Mouse (Mus musculus): ENCODE data around the gene Hspa4l.

Hspa4l gene

GRCm38 (mm10) chr3:40744024-40744835, at the start of gene Hspa4l:
Gene Hspa4l, plus strand, starts transcription at chr3:40744495.
- DNase-seq (ENCODE audit: low read depth, low spot score), result no peak

GRCm38 (mm10) chr3:40695162-40695561, 49.1 kb upstream of the Hspa4l start:
- no peak for DNase-seq (ENCODE audit: low read depth, low spot score)

- DNase-seq (ENCODE audit: low read depth, low spot score), result no peak
Observed at GRCm38 (mm10) chr3:40698834-40699233, 45.5 kb upstream of the Hspa4l start.

DNA sequence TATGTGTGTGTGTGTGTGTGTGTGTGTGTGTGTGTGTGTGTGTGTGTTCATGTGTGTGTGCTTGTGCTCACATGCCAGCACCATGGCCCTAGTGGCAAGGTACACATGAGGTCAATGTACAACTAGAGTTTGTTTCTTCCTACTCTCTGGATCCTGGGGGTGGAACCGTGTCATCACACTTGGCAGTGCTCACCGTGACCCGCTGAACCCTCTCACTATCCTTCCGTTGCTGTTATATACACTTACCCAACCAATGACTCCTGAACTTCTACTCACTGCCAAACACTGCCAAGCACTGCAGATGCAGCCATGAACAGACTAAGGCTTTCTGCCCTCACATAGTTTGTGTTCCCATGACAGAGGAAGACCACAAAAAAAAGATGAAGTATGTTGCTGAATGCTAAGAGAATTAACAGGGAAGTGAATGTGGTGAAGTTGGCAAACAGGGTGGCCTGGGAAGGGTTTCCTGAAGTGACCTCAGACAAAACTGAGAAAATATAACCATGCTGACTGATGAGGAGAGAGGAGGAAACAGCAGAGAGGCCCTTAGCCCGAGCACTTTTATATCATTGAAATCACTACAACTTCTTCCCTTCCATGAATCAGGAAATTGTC, 39.4 kb upstream of the Hspa4l start:
- DNase-seq (ENCODE audit: low read depth, low spot score), result no peak

GRCm38 (mm10) chr3:40708655-40709054, 35.6 kb upstream of the Hspa4l start, which contains the start of gene Slc25a31:
Gene Slc25a31, plus strand, starts transcription at chr3:40708855.
- DNase-seq (ENCODE audit: low read depth, low spot score), result no peak

- DNase-seq (ENCODE audit: low read depth, low spot score), result no peak
Observed at GRCm38 (mm10) chr3:40716056-40716455, 28.2 kb upstream of the Hspa4l start.

DNA sequence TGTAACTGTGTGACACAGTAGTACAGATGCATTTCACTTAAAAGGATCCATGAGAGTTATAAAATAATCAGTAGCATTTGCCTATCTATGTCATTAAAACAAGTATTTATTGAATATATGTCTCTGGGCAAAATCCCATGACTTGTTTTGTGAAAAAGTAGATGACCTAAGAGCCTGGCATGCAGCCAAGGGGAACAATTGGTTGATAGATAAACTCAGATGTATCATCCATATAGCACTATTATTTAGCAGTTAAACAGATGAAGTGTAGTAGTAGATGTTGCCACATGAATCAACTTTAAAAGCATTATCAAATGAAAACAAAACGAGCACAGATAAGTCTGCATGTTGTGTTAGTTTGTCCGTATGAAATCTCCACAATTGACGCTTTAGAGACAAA, 25.3 kb upstream of the Hspa4l start:
- DNase-seq (ENCODE audit: low read depth, low spot score), result no peak

DNA sequence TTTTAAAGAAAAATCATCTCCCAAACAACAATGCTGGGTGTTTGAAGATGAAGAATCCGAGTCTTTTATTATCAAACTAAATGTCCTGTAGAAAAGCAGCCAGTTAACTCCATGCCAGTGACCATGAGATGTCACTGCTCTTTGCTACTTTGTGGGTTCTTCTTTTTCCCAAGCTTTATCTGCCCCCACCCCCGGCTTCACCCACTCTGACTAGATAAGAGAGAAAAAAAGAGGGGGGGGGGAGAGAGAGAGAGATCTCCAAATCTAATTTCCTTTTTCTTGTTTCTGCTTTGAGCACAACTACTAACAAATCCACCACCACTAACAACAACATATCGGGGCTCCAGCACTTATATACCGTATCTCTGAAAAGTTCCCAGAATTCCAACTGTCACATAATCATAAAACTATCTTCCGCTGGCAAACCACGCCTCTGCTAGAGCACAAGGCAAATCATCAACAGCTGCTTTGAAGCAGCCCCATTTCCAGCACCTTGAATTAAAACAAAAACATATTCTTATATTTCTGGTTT, 5.8 kb upstream of the Hspa4l start:
- DNase-seq (ENCODE audit: low read depth, low spot score), result no peak

GRCm38 (mm10) chr3:40744836-40745660, 753 bp downstream of the Hspa4l start:
- DNase-seq (ENCODE audit: low read depth, low spot score), result peak; percentile 61

DNA sequence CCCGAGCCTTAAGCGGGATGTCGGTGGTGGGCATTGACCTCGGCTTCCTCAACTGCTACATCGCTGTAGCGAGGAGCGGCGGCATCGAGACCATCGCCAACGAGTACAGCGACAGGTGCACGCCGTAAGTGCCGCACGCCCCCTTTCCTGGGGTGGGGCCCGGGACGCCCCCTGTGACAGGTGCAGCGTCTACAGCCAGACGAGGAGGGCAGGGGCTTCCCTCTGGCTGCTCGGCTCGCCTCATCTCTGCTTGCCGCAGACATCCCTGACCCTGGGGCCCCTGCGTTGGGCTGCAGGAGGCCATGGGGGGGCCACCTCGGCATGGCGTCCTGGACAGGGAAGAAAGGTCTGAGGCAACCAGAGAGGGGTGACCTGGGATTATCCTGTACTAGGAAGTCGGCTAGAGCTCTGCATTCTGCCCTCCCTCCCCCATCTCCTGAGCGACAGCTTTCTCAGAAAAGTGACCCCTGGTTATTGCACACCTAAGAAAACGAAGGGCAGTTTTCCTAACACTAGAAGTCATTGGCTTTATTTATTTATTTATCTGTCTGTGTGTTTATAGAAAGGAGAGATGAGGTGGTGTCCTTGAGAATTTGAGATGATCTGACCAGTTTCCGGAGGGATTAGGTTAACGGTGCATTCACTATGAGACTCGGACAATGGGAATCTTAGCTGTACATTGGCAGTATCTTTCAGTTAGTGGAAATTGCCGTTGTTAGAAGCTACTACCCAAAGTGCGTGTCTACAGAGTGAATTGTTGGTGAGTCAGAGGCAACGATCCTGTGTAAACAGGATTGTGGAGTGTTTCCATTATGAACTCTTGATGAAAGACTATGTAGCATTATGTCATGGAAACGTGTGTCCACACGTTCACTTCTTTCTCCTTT, 1.6 kb downstream of the Hspa4l start:
- DNase-seq (ENCODE audit: low read depth, low spot score), result no peak

- no peak for DNase-seq (ENCODE audit: low read depth, low spot score)
Observed at GRCm38 (mm10) chr3:40760746-40761145, 16.5 kb downstream of the Hspa4l start.

DNA sequence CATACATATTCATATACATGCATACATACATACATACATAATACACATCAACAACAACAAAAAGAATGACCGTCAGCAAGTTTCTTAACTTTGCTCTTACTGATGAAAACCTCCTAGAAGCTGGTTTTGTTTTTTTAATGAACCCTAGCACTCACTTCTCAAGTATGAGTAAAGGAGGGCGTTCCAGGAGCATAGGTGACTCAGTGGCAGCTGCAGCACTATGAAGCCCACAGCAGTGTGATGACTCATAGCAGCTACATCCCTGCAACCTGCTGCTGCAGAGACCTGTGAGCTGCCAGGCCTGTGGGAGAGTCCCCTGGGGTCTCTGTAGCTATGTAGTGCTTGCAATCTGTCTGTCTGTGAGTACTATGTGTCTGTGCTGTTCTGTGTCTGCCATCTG, 17.0 kb downstream of the Hspa4l start:
- no peak for DNase-seq (ENCODE audit: low read depth, low spot score)

DNA sequence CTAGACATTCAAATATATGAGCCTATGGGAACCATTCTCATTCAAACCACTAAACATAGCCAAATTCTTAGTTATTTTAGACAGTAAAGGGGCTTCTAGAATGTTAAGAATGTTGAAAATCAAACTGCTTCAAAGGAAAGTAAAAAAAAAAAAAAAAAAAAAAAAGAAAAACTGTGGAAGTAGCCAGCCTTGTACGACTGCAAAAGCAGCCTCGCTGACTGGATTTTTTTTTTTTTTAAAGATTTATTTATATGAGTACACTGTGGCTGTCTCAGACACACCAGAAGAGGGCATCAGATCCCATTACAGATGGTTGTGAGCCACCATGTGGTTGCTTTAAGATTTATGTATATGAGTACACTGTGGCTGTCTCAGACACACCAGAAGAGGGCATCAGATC, 49.5 kb downstream of the Hspa4l start:
- no peak for DNase-seq (ENCODE audit: low read depth, low spot score)

GRCm38 (mm10) chr3:40798054-40798453, 53.8 kb downstream of the Hspa4l start:
- no peak for DNase-seq (ENCODE audit: low read depth, low spot score)

DNA sequence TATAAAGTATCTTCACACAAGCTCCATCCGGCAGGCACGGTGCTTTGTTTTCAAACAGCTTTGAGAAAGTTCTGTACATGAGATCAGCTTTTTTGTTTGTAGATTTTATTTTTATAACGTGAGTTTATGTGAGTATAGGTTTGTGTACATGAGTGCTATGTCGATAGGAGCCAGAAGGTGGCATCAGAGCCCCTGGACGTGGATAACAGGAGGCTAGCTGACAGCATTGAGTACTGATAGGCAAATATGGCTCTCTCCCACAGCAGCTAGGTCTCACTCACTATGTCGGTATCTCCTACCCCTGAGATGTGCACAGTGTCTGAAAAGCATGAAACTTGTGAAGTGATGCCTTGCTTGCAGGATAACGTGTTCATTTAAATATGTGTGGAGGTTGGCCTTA, 54.2 kb downstream of the Hspa4l start:
- no peak for DNase-seq (ENCODE audit: low read depth, low spot score)

- peak; percentile 94 for DNase-seq (ENCODE audit: low read depth, low spot score)
Observed at GRCm38 (mm10) chr3:40799530-40800372, 55.5 kb downstream of the Hspa4l start, which contains the start of gene Plk4. Gene Plk4, plus strand, starts transcription at chr3:40800019.

GRCm38 (mm10) chr3:40800373-40800823, 56.1 kb downstream of the Hspa4l start:
- no peak for DNase-seq (ENCODE audit: low read depth, low spot score)

DNA sequence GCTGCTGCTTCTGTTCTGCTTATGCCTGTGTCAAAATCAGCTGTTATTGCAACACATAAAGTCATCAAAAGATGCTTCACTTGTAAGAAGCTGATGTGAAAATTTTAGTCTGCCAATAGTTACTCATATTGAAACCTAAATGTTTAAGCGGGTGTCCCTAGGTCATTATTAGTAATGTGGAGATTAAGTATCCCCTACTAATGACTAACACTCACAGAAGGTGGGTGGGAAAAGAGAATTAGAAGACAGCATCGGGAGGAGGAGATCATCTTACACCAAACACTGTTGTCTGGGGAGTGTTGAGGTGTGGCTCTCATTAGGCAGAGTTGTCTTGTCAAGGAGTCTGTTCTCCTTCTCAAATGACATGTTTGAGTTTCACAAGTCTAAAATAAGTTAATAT, 62.6 kb downstream of the Hspa4l start:
- DNase-seq (ENCODE audit: low read depth, low spot score), result no peak

GRCm38 (mm10) chr3:40808686-40809085, 64.4 kb downstream of the Hspa4l start:
- DNase-seq (ENCODE audit: low read depth, low spot score), result no peak

GRCm38 (mm10) chr3:40809894-40810293, 65.6 kb downstream of the Hspa4l start:
- DNase-seq (ENCODE audit: low read depth, low spot score), result no peak

Measured in telencephalon, adult 2 months (tissue).